Mouse (Mus musculus) spleen, adult 2 months (tissue): Measurements from ENCODE around the gene Rasd2.

Experiments used
- CTCF ChIP-seq: fragments of 200-500 bp; IDR thresholded peaks from 2 replicates; pipeline ENCODE4 v1.5.1; 2011; ENCODE audit warnings: mild to moderate bottlenecking, inconsistent platforms; ENCODE audit not compliant: insufficient read depth, insufficient read length, insufficient replicate concordance; ENCODE audit errors: extremely low read depth
- POLR2A ChIP-seq: fragments of 200-500 bp; IDR thresholded peaks from 2 replicates; pipeline ENCODE4 v1.6.1; 2011; ENCODE audit warnings: low read depth, low read length, inconsistent platforms

- TF ChIP-seq CTCF: no peak
- TF ChIP-seq POLR2A: no peak
Observed at GRCm38 (mm10) chr8:75222665-75223064, 8.9 kb downstream of the Rasd2 start.
